Mouse (Mus musculus) heart, postnatal 0 days (tissue): ENCODE measurements at regions not wholly inside any gene's neighbourhood (a gene's known extent, or its start where the extent isn't known, plus 50 kb on each side); places are given as distances from the start of the nearest gene placed in this dataset.

ENCODE experiments used
- ATAC-seq: fragments of 200-750 bp; cut with Nextera tagmentation; 2 replicates; pipeline ENCODE4 v1.8.0; 2017; ENCODE audit warnings: low read depth, moderate number of reproducible peaks, moderate library complexity; ENCODE audit not compliant: insufficient read depth
- DNase-seq: peaks from one replicate; pipeline ENCODE4 v3.0.0-alpha.2; 2016; ENCODE audit warnings: low spot score
- H3K27ac ChIP-seq: fragments of 300-500 bp; sonication (generic); 2 replicates; pipeline ENCODE4 v1.5.1; 2014; ENCODE audit warnings: low read depth, mild to moderate bottlenecking
- H3K27me3 ChIP-seq: fragments of 300-500 bp; sonication (generic); 2 replicates; pipeline ENCODE4 v1.6.1; 2014; ENCODE audit warnings: low read length, mixed read lengths; ENCODE audit not compliant: control insufficient read depth, insufficient read depth
- H3K36me3 ChIP-seq: fragments of 300-500 bp; sonication (generic); replicated peaks from 2 replicates; pipeline ENCODE4 v1.6.1; 2014; ENCODE audit warnings: low read length, mixed read lengths; ENCODE audit not compliant: control insufficient read depth, insufficient read depth
- H3K4me1 ChIP-seq: fragments of 300-500 bp; sonication (generic); 2 replicates; pipeline ENCODE4 v1.6.1; 2014; ENCODE audit warnings: antibody characterized with exemption; ENCODE audit not compliant: control insufficient read depth, insufficient read depth
- H3K4me2 ChIP-seq: fragments of 300-500 bp; sonication (generic); 2 replicates; pipeline ENCODE4 v1.6.1; 2014; ENCODE audit warnings: low read depth, mild to moderate bottlenecking, low read length, moderate library complexity
- H3K4me3 ChIP-seq: fragments of 300-500 bp; sonication (generic); 2 replicates; pipeline ENCODE4 v1.5.1; 2014; ENCODE audit warnings: low read depth, low read length
- H3K9ac ChIP-seq: fragments of 300-500 bp; sonication (generic); replicated peaks from 2 replicates; pipeline ENCODE4 v1.6.1; 2014; ENCODE audit warnings: low read depth, low read length, mixed read lengths
- H3K9me3 ChIP-seq: fragments of 300-500 bp; sonication (generic); replicated peaks from 2 replicates; pipeline ENCODE4 v1.6.1; 2016; ENCODE audit warnings: low read length; ENCODE audit not compliant: control insufficient read depth
- CTCF ChIP-seq: IDR thresholded peaks from 2 replicates; pipeline ENCODE4 v1.5.1; 2016; ENCODE audit warnings: antibody characterized with exemption, control low read depth, low read depth
- EP300 ChIP-seq: IDR thresholded peaks from 2 replicates; pipeline ENCODE4 v1.6.1; 2016; ENCODE audit warnings: antibody characterized with exemption, low read depth
- WGBS: fragments of 180-500 bp; shearing (Covaris S2); extraction: QIAGEN DNeasy Blood & Tissue Kit; methylation state at CpG from one replicate; pipeline ENCODE4 v1.1.7; 2014; 5-methylcytosine and 5-hydroxymethylcytosine counted together

DNA sequence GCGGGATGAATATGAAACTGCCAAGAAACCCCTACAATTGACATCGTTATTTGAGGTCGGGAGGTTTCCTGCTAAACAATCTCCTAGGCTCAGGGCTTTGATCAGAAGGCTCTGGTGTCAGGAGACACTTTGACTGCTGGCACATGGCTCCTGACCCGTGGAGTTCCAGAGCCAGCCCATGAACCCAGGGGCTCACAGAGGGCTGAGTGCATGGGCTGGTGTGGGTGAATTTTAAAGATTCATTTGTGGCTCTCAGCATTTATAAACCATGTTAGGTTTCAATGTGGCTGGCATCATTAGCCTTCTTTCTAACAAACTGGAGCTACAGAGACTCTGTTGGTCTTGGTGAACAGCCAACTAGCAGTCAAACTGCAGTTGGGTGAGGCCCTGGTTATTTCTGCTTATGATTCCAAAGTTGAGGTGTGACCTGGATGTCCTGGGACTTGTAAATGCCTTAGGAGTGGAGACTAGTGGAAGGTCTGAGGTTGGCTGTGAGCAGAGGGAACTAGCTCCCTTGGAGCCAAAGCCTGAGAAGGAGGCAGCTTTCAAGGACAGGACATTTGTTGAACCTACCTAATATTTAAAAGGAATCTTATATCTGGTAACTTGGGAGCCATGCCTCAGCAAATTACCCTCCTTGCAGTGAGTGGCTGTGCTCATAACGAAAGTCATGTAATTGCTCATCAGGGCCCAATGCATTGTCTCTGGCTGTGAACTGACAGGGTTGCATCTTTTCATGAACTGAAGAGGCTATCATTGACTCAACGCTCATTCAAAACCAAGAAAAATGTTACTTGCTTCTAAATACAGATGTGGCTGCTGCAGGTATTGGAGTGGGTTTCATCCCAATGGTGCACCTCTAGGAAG lies 108.0 kb upstream of the Mki67 start:
- H3K4me2 ChIP-seq = no peak overlapping the region
- no peaks in the 10 kb centered on the region for H3K4me1 ChIP-seq
- no peak overlapping the region for H3K27ac ChIP-seq
- no peaks in the 10 kb centered on the region for H3K36me3 ChIP-seq
- WGBS = 64% methylated on average over 6 of the region's 6 CpGs
- no peaks in the 10 kb centered on the region for H3K27me3 ChIP-seq
- H3K9me3 ChIP-seq = no peaks in the 10 kb centered on the region; the same call in 1 of the 2 replicates
- TF ChIP-seq EP300 (no peak), CTCF (no peak)
- ATAC-seq (no peak), DNase-seq (no peak)
- H3K4me3 ChIP-seq = no peak overlapping the region
- no peak overlapping the region for H3K9ac ChIP-seq

DNA sequence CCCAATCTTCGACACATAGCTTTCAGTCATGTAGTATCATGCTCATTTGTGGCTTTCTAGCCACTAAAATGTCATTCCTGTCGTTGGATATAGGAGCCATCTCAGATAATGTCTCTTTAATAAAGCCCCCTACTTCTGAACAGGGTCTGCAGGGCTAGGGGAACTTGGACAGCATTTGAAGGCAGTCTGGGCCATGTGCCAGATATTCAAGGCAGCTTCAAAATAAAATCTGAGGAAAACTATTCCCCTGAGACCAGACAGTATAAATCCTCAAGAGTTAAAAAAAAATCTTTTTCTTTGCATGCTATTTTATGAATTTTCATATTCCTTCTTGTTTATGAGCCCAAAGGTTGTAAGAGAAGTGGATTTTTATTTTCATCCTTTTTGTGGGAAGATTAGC lies 113.1 kb upstream of the Mki67 start:
- H3K9ac ChIP-seq = no peak overlapping the region
- WGBS = 35% methylated on average over 2 of the region's 2 CpGs
- no peaks in the 10 kb centered on the region for H3K36me3 ChIP-seq
- TF ChIP-seq CTCF = no peak
- TF ChIP-seq EP300 = no peak
- H3K4me1 ChIP-seq = no peaks in the 10 kb centered on the region
- no peak overlapping the region for H3K27ac ChIP-seq
- no peak for DNase-seq
- ATAC-seq = no peak
- no peaks in the 10 kb centered on the region for H3K27me3 ChIP-seq
- no peaks in the 10 kb centered on the region for H3K9me3 ChIP-seq
- no peak overlapping the region for H3K4me3 ChIP-seq
- H3K4me2 ChIP-seq = no peak overlapping the region

GRCm38 (mm10) chr7:135833425-135833824 lies 117.3 kb upstream of the Mki67 start:
- Histone ChIP-seq H3K4me2 (no peak overlapping the region), H3K27me3 (peaks cover 11% of the 10 kb centered on the region), H3K4me3 (no peak overlapping the region), H3K9me3 (no peaks in the 10 kb centered on the region), H3K36me3 (no peaks in the 10 kb centered on the region), H3K27ac (no peak overlapping the region), H3K9ac (no peak overlapping the region), H3K4me1 (no peaks in the 10 kb centered on the region)
- WGBS = 58% methylated on average over 9 of the region's 9 CpGs
- TF ChIP-seq EP300 (no peak), CTCF (no peak)
- no peak for DNase-seq
- no peak for ATAC-seq

- no peak overlapping the region for H3K9ac ChIP-seq
- H3K27ac ChIP-seq = no peak overlapping the region
Observed at GRCm38 (mm10) chr7:135836808-135837733, 120.9 kb upstream of the Mki67 start.

DNA sequence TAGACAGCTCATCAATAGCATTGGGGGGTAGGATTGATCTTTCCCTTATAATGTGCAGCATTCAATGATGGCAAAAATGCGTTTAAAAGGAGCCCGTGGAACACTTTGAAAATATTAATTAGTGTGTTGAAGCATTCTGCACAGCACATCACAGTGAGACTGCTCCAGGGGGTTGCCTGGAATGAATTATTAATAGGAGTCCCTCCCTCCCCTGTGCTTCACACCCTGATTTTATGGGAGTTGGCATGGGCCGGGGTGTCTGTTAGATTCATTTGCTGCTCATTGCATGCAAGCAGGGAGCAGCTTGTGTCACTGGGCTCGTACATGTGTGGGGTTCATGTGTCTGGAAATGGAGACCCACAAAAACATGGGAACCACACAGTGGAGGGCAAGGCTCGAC lies 127.9 kb upstream of the Mki67 start:
- no peak for ATAC-seq
- Histone ChIP-seq H3K4me1 (no peaks in the 10 kb centered on the region), H3K9me3 (no peaks in the 10 kb centered on the region), H3K9ac (no peak overlapping the region), H3K4me2 (no peak overlapping the region), H3K36me3 (no peaks in the 10 kb centered on the region), H3K4me3 (no peak overlapping the region), H3K27ac (no peak overlapping the region), H3K27me3 (no peaks in the 10 kb centered on the region)
- WGBS = 81% methylated on average over 5 of the region's 5 CpGs
- DNase-seq = no peak
- no peak for TF ChIP-seq EP300
- TF ChIP-seq CTCF = no peak

More at GRCm38 (mm10) chr7:135836808-135837733, 120.9 kb upstream of the Mki67 start:
- H3K9me3 ChIP-seq = no peaks in the 10 kb centered on the region
- H3K27me3 ChIP-seq = peaks cover 11% of the 10 kb centered on the region
- ATAC-seq (peak; percentile 77), DNase-seq (peak; percentile 74)
- 37% methylated on average over 12 of the region's 12 CpGs for WGBS
- H3K4me3 ChIP-seq = no peak overlapping the region
- no peaks in the 10 kb centered on the region for H3K36me3 ChIP-seq
- H3K4me1 ChIP-seq = no peaks in the 10 kb centered on the region
- no peak for TF ChIP-seq EP300
- TF ChIP-seq CTCF = peak; percentile 82
- H3K4me2 ChIP-seq = no peak overlapping the region
